Mouse (Mus musculus) adipocyte (in vitro differentiated cells): ENCODE results near the gene Cog5.
A peak's percentile ranks its signal among the peaks of the same experiment; 100 is the strongest.

Experiments
- DNase-seq: peaks from one replicate; pipeline ENCODE4 v3.0.0-alpha.2; 2016; ENCODE audit warnings: low spot score

The Cog5 gene

DNA sequence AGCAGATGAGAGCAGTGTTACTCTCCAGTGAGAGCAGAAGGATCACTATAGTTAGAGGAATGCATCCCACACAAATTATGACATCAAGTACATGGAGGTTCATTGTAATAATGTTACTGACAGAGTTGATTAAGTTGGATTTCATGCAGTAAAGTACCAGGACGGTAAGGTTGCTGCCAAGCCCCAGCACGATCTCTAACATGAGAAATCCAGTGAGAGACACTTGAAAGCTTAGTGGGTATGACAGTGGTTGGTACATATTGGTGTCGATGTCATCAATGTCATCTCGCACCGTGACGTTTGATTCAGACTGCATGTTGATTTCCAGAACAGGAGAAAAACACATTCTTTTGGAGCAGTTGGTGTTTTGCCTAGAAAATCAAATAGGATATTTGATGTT, 55.0 kb downstream of the Cog5 start:
- no peak for DNase-seq

DNA sequence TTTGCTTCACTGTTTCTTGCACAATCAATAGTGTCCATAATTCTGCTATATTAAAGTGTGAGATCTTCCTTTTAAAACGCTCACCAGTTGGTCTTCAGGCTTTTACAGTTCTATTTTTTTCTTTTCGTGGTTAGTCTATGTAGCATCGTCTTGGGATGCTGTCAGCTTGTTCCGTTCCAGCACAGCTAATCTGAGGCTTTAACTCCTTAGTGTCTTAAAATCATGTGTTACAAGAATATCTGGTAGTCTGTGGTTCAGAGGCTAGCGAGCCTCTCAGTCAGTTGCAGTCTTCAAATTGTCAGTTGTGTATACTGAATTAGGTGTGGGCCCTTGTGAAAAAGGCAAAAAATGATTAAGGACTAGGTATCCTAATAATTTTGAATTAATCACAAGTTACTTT, 57.6 kb downstream of the Cog5 start:
- no peak for DNase-seq

DNA sequence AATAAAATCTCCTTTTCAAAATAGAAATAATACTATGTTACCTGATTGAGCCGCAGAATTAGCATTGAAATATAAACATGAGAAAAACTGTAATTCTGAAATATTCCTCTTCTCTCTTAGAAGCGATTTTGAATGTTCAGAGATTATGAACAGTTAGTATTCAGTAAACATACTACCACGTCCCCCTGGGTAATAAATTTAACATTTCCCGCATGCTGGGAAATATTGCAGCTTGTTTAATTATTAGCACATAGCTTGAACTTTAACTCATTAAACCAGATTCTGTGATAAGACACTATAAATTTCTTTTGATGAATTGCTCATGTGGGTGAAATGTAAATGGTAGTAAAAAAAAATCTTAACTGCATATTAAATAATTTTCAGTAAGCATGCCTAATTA, 58.1 kb downstream of the Cog5 start:
- DNase-seq: no peak

DNA sequence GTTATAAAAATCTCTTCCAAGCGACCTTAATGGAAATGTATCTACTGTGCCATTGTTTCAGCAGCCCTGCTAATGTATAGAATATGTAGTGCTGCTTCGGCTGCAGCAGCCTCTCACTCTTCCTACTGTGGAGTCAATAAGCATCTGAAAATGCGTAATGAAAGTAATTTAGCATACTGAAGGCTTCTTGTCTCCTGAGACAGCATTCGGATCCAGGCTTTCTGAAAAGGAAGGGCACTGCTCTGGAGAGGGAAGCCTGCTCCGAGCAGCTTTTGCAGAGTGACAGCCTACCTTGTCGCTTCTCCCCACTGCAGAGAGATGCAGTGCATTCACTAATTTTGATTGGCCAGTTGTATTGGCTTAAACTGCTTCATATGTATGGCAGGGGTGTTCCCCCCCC, 58.9 kb downstream of the Cog5 start, which contains the start of gene Gpr22:
TSS of gene Gpr22 (minus strand) at position 348 of the 400 bp plus-strand sequence.
- no peak for DNase-seq

DNA sequence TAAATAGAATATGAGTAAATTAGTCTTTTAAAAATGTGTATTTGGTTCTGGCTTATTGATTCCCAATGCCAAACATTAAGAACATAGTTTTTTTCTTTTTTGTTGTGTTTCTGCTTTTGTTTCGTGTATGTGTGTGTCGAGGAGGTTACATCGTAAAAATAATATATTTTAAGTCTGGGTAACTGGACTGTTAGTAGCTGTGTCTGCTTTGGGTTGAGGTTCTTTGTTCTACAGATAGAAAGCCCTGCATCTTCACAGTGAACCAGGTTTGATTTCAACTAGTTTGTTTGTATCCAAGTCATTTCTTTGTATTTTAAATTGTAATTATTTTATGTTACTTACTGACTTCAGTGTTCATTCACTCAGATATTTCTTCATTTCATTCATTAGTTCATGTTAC, 59.4 kb downstream of the Cog5 start:
- DNase-seq: no peak

DNA sequence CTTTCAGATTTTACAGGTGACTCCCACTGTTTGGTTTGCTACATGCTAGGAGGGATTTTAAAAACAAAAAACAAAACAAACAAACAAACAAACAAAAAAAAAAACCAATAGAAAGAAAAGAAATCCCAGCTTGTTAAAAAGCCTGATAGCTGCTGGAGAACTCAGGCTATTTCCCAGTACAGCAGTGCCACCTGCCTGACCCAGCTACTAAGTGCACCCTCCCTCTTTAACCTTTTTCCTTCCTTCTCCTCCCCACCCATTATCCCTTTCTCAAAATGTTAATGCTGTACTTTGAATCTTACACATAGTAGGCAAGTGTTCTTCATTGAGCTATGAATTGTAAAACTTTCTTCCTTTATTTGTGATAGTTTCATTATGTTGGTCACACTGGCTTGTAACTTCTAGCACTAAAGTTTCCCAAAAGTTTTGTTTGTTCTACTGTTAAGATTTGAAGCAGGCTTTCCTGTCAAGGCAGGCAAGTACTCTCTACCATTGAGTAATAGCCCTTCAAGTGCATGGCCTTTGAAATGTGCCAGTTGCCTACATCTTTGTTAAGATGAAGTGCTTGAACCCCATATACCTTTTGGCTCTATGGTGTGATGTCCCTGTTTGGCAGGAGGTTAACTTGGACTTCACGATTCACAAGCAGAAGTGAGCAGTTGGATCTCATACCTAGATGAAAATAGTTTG, 65.1 kb downstream of the Cog5 start:
- peak; percentile 60 for DNase-seq

DNA sequence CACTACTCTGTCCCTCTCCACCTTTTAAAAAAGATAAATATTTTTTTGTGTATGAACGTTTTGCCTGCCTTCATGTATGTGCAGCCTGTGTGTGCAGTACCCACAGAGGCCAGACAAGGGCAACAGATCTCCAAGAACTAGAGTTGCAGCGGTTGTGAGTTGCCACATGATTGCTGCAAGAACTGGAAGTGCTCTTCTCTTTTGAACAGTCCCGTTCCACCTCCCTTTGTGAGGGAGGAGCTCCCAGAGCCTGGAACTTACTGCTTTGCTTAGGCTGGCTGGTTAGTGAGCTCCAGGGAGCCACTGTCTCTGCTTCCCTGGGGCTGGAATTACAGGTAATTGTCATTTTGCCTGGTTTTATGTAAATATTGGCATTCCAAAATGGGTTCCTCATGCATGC, 69.9 kb downstream of the Cog5 start:
- no peak for DNase-seq

DNA sequence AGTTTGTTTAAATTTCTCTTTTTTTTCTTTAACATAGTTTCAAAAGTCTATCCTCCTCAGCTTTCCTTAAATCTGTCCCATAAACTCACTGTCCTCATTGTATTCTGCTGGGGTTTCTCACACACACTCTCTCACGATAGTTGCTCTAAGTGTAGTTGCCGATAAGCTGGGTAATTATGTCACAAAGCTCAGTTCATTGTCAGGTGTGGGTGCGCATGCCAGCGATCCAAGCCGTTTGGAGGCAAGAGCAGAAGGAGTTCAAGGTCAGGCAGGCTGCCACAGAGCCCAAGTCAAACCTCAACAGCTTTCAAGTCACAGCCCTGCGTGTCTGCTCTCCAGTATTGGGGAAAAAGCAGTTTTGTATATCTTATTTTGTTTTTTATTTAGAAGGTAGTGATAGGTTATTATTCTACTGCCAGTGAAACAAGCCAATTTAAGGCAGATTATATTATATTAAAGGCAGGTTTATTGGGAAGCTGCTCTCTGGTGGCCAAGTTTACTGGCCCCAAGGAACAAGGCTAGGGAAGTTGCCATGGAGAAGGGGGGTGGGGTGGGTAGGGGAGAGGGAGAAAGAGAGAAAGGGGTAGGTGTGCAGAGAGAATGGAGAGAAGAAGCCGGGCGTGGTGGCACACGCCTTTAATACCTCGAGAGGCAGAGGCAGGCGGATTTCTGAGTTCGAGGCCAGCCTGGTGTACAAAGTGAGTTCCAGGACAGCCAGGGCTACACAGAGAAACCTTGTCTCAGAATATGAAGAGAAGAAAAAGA, 71.0 kb downstream of the Cog5 start:
- no peak for DNase-seq

DNA sequence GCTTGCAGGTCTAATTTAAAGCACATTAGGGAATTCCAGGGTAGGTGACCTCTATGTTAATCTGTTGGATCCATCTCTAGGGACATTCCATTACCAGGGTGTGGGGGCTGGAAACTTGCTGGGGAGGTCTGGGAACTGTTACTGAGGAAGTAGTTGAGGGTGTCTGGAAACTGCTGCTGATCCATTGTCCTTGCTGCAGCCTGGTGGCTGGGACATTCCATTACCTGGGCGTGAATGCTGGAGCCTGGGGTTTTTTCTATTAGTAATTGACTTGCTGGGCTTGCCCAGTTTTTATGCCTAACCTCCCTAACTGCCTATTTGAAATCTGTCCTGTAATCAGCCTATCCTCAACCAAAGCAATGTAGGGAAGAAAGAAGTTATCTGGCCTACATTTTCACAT, 72.0 kb downstream of the Cog5 start:
- DNase-seq: no peak

DNA sequence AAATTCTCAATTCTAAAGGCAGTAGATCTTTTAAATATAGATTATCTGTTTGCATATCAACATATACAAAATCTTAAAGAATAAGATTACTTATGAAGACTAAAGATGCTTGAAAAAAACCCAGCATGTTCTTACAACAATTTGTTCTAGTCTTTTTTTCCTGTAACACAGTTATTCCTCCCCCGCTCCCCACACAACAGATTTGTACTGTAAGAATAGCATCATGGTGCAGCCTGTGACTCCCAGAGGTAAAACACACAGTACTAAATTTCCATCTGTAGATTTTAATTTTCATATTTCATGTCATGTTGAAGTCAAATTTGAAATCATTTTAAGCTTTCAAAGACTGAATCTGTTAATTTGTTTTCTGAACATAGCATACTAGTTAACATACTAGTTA, 75.5 kb downstream of the Cog5 start:
- no peak for DNase-seq

DNA sequence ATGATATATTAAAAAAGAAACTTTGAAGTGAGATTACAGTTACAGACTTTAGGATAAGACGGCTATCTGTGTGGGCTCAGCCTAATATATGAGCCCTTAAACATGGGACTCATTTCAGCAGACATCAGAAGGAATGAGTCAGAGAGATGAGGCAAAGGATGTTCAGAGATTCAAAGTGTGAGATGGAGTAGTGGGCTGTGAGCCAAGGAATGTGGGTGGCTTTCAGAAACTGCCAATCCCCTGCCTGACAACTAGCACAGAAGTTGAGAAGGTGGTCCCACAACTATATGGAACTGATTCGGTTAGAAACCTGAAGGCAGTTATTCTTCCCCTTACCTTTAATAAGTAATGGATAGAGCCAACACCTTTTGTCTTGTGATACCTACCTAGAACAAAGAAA, 79.9 kb downstream of the Cog5 start:
- no peak for DNase-seq

DNA sequence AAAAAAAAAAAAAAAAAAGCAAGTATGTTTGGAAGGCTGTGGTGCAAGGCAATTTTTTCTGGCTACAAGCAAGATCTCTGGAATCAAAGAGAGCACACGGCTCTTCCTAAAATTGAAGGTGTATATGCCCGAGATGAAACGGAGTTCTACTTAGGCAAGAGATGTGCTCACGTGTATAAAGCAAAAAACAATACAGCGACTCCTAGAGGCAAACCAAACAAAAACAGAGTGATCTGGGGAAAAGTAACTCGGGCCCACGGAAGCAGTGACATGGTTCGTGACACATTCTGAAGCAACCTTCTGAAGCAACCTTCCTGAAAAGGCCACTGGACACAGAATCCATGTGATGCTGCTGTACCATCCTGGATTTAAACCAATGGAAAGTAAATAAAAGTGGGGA, 92.6 kb downstream of the Cog5 start:
- no peak for DNase-seq

DNA sequence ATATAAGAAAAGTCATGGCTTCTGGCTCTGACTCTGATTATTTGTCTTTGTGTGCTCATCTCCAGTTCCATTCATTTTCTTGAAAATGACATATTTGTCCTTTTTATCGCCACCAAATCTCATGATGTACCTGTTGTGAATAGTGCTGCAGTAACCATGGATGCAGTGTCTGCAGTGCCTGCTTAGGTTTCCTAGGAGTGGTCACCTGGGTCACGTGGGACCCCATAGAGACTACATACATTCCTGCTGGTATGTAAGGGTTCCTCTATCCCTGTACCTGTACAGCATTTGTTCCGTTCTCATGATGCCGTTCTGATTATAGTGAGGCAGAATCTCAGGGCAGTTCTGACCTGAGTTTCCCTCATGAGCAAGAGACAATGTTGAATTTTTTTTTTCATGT, 95.2 kb downstream of the Cog5 start:
- DNase-seq: no peak

DNA sequence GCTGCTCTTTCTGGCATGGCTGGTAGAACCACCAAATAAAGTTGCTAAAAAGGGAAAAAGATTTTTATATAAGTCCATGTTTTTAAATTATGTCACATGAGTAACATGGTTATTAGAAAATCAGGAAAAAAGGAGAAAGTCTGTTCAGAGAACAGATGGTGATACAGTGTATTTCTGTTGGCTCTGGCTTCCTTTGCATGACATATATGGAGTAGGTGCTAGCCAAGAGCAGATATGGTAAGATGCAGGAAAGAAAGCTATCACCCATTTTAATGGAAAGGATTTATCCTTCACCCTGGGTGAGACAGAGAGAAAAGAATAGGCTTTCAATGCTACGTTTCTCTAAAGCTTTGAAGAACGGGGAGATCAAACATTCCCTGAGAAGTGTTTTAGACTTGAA, 99.8 kb downstream of the Cog5 start:
- no peak for DNase-seq

DNA sequence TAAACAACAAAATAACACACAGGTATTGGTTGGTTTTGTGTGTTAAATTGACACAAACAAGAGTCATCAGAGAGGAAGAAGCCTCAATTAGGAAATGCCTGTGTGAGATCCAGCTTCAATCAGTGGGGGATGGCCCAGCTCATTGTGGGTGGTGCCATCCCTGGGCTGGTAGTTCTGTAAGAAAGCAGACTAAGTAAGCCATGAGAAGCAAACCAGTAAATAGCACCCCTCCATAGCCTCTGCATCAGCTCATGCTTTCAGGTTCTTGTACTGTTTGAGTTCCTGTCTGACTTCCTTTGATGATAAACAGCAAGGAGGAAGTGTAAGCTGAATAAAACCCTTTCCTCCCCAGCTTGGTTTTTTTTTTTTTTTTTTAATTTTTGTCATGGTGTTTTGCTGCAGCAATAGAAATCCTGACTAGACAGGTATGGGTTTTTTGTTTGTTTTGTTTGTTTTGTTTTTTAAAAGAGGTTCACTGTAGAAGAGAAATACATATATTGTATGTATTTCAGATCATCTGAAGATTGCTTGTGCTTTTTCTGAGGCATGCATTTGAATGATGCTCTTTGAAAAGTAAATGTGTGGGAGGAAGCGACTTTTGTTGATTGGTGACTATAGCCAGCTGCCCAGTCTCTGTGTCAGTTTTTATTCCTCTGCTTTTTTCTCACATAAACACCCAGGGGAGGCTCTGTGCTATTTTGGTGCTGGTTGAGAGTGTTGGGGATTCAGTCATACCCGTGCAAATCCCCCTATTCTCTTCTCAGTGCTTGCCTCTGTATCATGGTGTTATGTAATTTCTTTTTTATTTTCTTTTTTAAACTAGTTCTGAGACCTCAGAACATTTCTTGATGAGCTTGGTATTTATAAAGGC, 101.5 kb downstream of the Cog5 start:
- no peak for DNase-seq

DNA sequence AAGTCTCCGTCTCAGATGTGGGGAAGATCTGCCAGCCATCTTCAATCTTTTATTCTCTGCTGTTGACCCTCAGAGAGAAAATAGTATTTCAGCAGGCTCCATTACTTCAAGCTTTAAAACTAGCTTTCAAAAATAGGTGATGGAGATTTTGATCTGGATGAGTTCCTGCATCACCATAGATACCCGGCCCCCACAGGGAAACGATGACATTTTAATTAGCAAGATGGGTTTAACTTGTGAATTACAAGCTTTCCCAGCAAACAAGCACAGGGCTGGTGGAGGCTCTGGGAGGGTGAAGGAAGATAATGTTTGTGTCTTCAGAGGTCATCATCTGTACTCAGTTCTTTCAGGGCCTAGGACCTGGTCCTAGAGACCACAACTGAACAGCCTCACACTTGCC, 118.9 kb downstream of the Cog5 start:
- DNase-seq: no peak

DNA sequence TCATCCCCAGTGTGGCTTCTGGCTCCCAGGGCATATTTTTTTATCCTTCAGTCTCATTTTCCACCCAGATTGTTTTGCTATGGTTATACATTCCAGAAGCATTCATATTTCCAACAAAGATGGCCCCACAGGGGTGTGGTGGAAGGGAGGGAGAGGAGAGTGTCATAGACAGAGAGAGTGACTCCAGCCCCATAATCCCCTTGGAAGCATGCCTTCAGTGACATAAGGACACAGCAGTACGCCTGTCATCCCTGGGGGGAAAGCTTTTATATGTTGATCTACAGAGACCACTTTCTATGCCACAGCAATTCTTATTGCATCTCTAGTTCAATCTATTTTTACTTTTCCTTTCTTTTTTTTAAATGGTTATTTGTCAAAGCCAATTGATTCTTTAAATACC, 129.6 kb downstream of the Cog5 start:
- no peak for DNase-seq

DNA sequence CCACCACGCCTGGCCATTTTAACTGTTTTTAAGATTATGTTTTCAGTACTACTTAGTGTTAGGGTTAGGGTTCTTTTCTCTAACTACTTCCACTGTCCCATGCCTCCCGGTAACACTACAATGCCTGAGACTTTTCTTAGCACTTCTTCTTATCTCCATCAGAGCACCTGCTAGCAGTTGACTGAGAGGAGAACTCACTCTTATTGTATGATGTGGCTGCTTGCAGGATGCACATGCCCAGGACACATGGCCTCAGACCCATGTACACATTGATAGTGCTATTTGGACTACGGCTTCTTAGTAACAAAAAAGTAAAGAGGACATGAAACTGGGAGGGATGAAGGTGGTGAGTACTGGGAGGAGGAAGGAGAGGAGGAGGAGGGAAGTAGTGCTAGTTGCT, 133.9 kb downstream of the Cog5 start:
- no peak for DNase-seq

DNA sequence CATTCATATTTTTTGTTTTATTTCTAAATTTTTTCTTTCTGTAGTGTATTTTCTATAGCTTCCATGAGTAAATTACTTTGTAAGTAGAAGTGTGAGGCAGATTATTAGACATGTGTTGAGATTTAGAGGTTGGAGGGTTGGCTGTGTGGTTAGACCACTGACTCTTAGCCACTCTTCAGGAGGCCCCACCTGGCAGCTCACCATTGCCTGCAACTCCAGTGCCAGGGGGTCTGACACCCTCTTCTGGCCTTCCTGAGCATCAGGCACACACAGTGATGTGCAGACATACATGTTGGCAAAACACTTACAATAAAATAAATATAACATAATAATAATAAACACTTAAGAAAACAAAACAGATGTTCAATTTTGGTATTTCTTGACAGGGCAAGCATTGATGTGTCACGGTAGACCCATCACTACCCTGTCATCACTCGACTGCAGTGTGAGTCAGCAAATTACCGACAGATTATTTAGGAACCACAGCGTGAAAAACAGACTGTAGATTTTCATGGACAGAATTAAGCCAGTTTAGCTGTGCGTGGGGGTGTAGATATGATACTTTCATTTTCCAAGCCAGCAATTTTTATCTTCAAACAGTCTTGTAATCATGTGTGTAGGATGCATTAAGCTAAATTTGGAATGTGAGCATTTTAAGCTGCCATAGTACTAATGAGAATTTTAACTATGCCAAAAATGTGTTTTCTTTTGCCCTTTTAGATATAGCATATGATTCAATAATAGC, 151.9 kb downstream of the Cog5 start:
- no peak for DNase-seq

DNA sequence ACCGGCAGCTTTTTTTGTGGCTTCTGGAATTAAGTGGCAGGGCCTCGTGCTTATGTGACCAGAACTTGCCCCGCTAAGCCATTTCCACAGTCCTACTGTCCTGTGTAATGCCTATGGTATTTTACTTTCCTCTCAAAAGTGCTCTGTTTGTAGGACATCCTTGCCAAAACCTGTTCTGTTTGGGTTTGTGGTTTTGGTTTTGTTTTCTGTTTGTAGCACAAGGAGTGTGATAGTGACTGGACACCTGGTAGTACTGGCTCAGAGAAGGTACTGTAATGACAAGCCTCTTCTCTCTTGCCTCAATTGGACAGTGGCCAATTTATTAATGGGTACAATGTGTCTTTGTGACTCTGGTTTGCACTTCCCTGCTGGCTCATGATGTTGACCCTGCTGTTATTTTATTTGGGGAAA, 163.4 kb downstream of the Cog5 start:
- DNase-seq: peak; percentile 58

DNA sequence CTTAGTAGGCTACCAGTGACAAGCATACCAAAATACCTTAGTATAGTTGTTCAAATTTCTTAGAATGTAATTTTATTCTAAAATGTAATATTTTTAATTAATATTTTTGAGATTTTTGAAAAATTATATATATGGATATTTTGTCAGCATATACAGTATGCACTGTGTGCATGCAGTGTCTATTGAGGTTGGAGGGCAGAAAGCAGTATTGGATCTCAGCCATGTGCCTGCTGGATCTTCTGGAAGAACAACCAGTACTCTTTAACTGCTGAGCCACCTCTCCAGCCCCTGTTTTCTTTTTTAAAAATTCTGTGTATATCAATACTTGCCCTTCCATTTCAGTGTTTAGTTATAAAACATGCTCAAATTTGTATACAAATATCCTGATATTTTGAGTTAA, 164.4 kb downstream of the Cog5 start:
- DNase-seq: peak; percentile 24

DNA sequence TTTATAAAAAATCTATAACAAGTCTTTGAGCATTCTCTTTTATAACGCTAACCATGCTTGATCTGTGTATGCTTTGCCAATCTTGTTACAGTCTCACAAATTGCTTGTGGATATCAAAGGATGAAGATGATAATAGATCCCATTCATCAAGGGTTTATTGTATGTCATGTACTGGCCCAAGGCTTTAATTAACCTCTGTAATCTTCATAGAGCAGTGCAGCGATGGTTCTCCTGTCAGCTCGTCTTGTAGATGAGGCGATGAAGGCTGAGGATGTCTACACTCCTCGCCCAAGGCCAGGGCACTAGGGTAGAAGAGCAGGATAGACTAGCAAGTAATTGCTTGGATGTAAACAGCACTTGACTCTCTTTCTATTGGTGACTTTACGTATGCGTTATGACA, 164.9 kb downstream of the Cog5 start:
- no peak for DNase-seq
